Mouse (Mus musculus): Measurements from ENCODE around the gene Gm9507. TPM values are rescaled to one million over a fixed set of nuclear protein-coding genes. Genes with fewer than 3 reads are reported as not detected.
"Not testable (repeated sequence)": the region's sequence is repeated elsewhere in the genome, so short reads cannot be mapped to it uniquely, and the experiment has no call there.

The Gm9507 gene
- polyA plus RNA-seq, 1 experiment from 2014 or later, result not detected

DNA sequence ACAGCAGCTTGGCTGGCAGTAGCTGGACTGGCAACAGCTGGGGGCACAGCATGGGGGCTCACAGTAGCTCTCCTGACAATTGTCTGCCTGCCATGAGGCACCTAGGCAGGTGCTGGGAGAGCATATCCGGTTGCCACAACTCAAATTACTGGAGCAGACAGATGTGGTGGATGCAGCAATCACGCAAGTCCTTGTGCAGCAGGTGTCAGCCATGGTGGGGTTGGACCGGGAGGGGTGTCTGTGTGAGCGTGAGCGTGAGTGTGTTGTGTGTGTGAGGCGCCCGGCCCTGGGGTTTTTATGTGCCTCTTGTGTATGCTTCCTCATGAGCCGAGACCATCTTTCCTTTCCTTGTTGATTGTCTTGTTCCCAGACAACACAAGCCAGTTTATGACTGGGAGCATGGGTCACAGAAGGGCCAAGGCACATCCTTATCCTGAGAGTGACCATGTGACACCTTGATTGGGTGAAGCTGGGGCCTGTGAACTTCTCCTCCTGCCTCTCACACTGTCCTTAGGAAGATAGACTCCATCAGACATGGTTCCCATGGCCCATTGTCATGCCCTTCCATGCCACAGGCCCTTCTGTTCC is 12.6 kb downstream of the Gm9507 start, which contains the start of gene Gm19668:
Gene Gm19668, minus strand, starts transcription at position 213 of the 588 bp plus-strand sequence.
- WGBS, result 59% methylated on average over 8 of the region's 8 CpGs
- no peaks in the 10 kb centered on the region for H3K27me3 ChIP-seq (replicated peaks; ENCODE audit: insufficient read depth, low read length)
- H3K9ac ChIP-seq (replicated peaks; ENCODE audit: low read depth), result no peak within 1 kb of the TSS
- no peak within 1 kb of the TSS for H3K4me2 ChIP-seq (replicated peaks; ENCODE audit: low read depth, low read length)
- no peak within 1 kb of the TSS for H3K4me3 ChIP-seq (ENCODE audit: low read depth, low read length)
- no peak within 1 kb of the TSS for H3K27ac ChIP-seq (ENCODE audit: low read length)
- H3K9me3 ChIP-seq (ENCODE audit: low read length), result no peaks in the 10 kb centered on the region
- DNase-seq (ENCODE audit: low spot score), result no peak
- ATAC-seq, result no peak
- TF ChIP-seq EP300 (IDR thresholded peaks at IDR 0.05) (no peak), CTCF (IDR thresholded peaks at IDR 0.05) (no peak)
- no peaks in the 10 kb centered on the region for H3K36me3 ChIP-seq (ENCODE audit: insufficient read depth, low read length)
- no peaks in the 10 kb centered on the region; the same call in 1 of the 2 replicates for H3K4me1 ChIP-seq (ENCODE audit: insufficient read depth, low read depth, low read length)

DNA sequence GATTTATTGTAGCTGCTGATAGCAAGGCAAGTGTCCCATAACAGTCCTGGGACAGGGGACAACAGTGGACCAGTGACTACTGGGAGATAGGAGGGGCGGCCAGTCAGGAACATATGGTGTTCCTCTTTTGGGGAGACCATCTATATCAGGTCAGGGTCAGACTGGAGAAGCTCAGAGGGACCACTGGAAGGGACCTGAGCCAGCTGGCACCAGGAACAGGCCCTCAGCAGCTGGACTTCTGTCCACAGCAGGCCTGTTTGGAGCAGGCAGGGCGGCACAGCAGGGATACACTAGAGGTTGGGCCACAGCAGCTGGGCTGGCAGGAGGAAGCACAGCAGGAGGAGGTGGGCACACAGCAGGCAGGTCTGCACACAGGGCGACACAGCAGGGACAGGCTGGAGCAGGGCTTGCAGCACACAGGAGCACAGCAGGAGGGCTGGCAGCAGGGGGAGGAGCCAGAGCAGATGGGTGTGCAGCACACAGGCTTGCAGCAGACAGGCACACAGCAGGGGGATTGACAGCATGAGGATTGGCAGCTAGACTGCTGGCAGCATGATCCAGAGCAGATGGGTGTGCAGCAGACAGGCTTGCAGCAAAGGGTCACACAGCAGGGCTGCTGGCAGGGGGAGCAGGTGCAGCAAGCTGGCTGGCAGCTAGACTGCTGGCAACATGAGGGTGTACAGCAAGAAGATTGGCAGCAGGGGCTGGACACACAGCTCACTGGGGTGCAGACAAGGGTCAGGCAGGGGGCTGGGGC is 13.3 kb downstream of the Gm9507 start:
- WGBS, result 38% methylated on average over 3 of the region's 3 CpGs
- not testable (repeated sequence) for ATAC-seq; H3K4me1 ChIP-seq (ENCODE audit: insufficient read depth, low read depth, low read length); H3K27me3 ChIP-seq (replicated peaks; ENCODE audit: insufficient read depth, low read length); H3K9me3 ChIP-seq (ENCODE audit: low read length); H3K4me3 ChIP-seq (ENCODE audit: low read depth, low read length); H3K36me3 ChIP-seq (ENCODE audit: insufficient read depth, low read length); DNase-seq (ENCODE audit: low spot score); H3K9ac ChIP-seq (replicated peaks; ENCODE audit: low read depth); H3K4me2 ChIP-seq (replicated peaks; ENCODE audit: low read depth, low read length); H3K27ac ChIP-seq (ENCODE audit: low read length)

DNA sequence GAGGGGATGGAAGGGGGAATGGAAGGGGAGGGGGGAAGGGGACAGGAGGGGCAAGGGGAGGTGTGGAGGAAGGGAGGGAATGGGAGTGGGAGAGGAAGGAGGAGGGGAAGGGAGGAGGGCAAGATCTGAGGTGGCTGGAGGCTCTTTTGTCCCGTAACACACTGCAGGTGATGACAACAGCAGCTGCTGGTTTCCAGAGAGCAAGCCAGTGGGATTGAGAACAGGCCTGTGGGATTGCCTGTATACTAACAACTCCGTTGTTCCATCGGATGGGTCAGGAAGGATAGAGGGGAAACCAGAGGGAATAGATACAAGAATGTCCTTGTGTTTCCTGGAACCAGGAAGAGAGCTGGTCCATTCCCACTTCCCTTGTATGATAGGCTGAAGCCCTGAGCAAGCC is 14.0 kb downstream of the Gm9507 start:
- Histone ChIP-seq H3K4me2 (replicated peaks; ENCODE audit: low read depth, low read length) (no peak overlapping the region), H3K27me3 (replicated peaks; ENCODE audit: insufficient read depth, low read length) (no peaks in the 10 kb centered on the region), H3K4me3 (ENCODE audit: low read depth, low read length) (no peak overlapping the region), H3K9ac (replicated peaks; ENCODE audit: low read depth) (no peak overlapping the region), H3K9me3 (ENCODE audit: low read length) (no peaks in the 10 kb centered on the region), H3K4me1 (ENCODE audit: insufficient read depth, low read depth, low read length) (no peaks in the 10 kb centered on the region; the same call in 1 of the 2 replicates), H3K27ac (ENCODE audit: low read length) (no peak overlapping the region), H3K36me3 (ENCODE audit: insufficient read depth, low read length) (no peaks in the 10 kb centered on the region)
- ATAC-seq, result no peak
- DNase-seq (ENCODE audit: low spot score), result peak; percentile 6
- WGBS, result 6% methylated on average over 3 of the region's 3 CpGs
- TF ChIP-seq EP300 (IDR thresholded peaks at IDR 0.05) (no peak), CTCF (IDR thresholded peaks at IDR 0.05) (no peak)

DNA sequence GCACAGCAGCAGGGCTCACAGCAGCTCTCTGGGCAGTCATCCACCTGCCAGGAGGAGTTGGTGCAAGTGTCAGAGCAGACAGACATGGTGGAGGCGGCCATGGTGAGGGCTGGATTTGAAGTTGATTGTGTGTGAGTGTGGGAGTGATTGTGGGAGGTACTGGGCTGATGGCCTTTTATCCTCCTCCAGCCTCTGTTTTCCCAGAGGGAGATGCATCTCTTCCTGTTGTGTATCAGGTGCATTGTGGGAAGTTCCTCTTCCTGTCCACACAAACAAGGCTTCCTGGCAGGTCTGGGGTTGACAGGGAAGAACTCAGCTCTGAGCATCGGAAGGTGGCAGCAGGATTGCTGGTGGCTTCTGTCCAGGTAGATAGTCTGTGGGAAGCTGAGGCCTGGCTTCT is 16.7 kb downstream of the Gm9507 start, which contains the start of gene Gm9639:
Gene Gm9639, minus strand, starts transcription at position 101 of the 400 bp plus-strand sequence.
- TF ChIP-seq CTCF (IDR thresholded peaks at IDR 0.05) (no peak), EP300 (IDR thresholded peaks at IDR 0.05) (no peak)
- WGBS, result 45% methylated on average over 2 of the region's 2 CpGs
- Histone ChIP-seq H3K4me3 (ENCODE audit: low read depth, low read length) (no peak within 1 kb of the TSS), H3K9me3 (ENCODE audit: low read length) (no peaks in the 10 kb centered on the region), H3K27ac (ENCODE audit: low read length) (no peak within 1 kb of the TSS), H3K36me3 (ENCODE audit: insufficient read depth, low read length) (no peaks in the 10 kb centered on the region), H3K27me3 (replicated peaks; ENCODE audit: insufficient read depth, low read length) (no peaks in the 10 kb centered on the region), H3K9ac (replicated peaks; ENCODE audit: low read depth) (no peak within 1 kb of the TSS), H3K4me1 (ENCODE audit: insufficient read depth, low read depth, low read length) (no peaks in the 10 kb centered on the region; the same call in 1 of the 2 replicates), H3K4me2 (replicated peaks; ENCODE audit: low read depth, low read length) (no peak within 1 kb of the TSS)
- ATAC-seq, result no peak
- no peak for DNase-seq (ENCODE audit: low spot score)

DNA sequence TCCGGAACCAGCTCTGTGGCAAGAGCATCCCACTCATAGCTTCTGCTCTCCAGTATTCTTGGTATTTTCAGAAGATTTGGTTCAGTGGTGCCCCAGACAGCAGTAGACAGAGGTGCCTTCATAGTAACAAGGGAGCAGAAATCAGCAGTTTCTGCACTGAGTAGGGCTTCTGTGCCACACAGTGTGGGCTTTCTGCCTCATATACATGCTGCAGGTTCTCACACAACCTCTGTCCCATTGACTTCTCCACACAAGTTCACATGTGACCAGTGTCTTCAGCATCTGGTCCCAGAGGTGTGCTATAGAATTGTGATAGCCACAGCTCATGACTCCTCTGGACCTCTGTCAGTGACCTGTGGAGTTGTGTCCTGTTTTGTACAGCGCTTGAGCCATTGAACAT is 23.0 kb downstream of the Gm9507 start:
- Histone ChIP-seq H3K27me3 (replicated peaks; ENCODE audit: insufficient read depth, low read length) (no peaks in the 10 kb centered on the region), H3K36me3 (ENCODE audit: insufficient read depth, low read length) (no peaks in the 10 kb centered on the region), H3K27ac (ENCODE audit: low read length) (no peak overlapping the region), H3K4me1 (ENCODE audit: insufficient read depth, low read depth, low read length) (no peaks in the 10 kb centered on the region), H3K9ac (replicated peaks; ENCODE audit: low read depth) (no peak overlapping the region), H3K4me2 (replicated peaks; ENCODE audit: low read depth, low read length) (no peak overlapping the region), H3K4me3 (ENCODE audit: low read depth, low read length) (no peak overlapping the region), H3K9me3 (ENCODE audit: low read length) (no peaks in the 10 kb centered on the region)
- 75% methylated on average over 2 of the region's 2 CpGs for WGBS
- DNase-seq (ENCODE audit: low spot score) (no peak), ATAC-seq (no peak)
- TF ChIP-seq CTCF (IDR thresholded peaks at IDR 0.05), result no peak
- no peak for TF ChIP-seq EP300 (IDR thresholded peaks at IDR 0.05)

DNA sequence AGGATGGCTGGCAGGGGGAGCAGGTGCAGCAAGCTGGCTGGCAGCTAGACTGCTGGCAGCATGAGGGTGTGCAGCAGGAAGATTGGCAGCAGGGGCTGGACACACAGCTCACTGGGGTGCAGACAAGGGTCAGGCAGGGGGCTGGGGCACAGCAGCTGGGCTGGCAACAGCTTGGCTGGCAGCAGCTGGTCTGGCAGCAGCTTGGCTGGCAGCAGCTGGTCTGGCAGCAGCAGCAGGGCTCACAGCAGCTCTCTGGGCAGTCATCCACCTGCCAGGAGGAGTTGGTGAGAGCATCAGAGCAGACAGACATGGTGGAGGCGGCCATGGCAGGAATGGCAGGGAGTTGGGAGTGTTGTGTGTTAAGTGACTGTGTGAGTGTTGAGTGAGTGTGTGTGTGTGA is 23.8 kb downstream of the Gm9507 start, which contains the start of gene Gm7137:
Gene Gm7137, minus strand, starts transcription at position 325 of the 400 bp plus-strand sequence.
- H3K4me2 ChIP-seq (replicated peaks; ENCODE audit: low read depth, low read length); DNase-seq (ENCODE audit: low spot score); H3K27me3 ChIP-seq (replicated peaks; ENCODE audit: insufficient read depth, low read length); H3K4me3 ChIP-seq (ENCODE audit: low read depth, low read length); ATAC-seq; H3K9me3 ChIP-seq (ENCODE audit: low read length); H3K4me1 ChIP-seq (ENCODE audit: insufficient read depth, low read depth, low read length); H3K27ac ChIP-seq (ENCODE audit: low read length); H3K9ac ChIP-seq (replicated peaks; ENCODE audit: low read depth); H3K36me3 ChIP-seq (ENCODE audit: insufficient read depth, low read length): not testable (repeated sequence)
- WGBS, result 80% methylated on average over 1 of the region's 1 CpGs

DNA sequence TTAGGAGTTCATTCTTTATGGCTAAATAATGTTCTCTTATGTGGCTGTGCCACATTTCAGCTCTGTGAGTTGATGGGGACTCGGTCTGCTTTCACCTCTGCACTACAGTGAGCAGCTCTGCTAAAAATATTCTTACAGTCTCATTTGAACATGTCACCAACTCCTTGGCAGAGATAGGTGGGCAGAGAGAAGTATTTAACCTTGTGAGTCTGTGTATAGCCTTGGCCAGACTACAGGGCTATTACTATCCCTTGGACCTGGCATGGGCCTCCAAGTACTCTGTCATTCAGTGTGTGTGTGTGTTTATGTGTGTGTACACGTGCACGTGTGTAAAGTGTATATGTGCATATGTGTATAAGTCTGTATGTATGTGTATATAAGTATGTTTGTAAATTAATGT is 28.2 kb downstream of the Gm9507 start:
- H3K4me1 ChIP-seq (ENCODE audit: insufficient read depth, low read depth, low read length); DNase-seq (ENCODE audit: low spot score); H3K27me3 ChIP-seq (replicated peaks; ENCODE audit: insufficient read depth, low read length); H3K4me3 ChIP-seq (ENCODE audit: low read depth, low read length); H3K36me3 ChIP-seq (ENCODE audit: insufficient read depth, low read length); H3K27ac ChIP-seq (ENCODE audit: low read length); H3K9ac ChIP-seq (replicated peaks; ENCODE audit: low read depth); H3K4me2 ChIP-seq (replicated peaks; ENCODE audit: low read depth, low read length); ATAC-seq; H3K9me3 ChIP-seq (ENCODE audit: low read length): not testable (repeated sequence)
- 69% methylated on average over 1 of the region's 3 CpGs for WGBS

DNA sequence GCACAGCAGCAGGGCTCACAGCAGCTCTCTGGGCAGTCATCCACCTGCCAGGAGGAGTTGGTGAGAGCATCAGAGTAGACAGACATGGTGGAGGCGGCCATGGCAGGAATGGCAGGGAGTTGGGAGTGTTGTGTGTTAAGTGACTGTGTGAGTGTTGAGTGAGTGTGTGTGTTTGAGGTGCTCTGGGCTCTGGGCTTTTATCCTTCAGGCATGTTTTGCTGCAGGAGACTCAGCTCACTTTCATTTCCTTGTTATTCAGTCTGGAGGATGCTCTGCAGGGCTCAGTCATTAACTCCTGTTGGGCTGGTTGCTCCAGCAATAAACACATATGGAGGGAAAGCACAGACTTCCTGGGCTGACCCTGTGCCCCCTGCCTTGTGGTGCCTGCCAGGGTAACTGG is 29.2 kb downstream of the Gm9507 start, which contains the start of gene Gm3250:
Gene Gm3250, minus strand, starts transcription at position 101 of the 400 bp plus-strand sequence.
- not testable (repeated sequence) for DNase-seq (ENCODE audit: low spot score); H3K9me3 ChIP-seq (ENCODE audit: low read length); H3K4me2 ChIP-seq (replicated peaks; ENCODE audit: low read depth, low read length); H3K4me1 ChIP-seq (ENCODE audit: insufficient read depth, low read depth, low read length); H3K9ac ChIP-seq (replicated peaks; ENCODE audit: low read depth); ATAC-seq; H3K27me3 ChIP-seq (replicated peaks; ENCODE audit: insufficient read depth, low read length); H3K36me3 ChIP-seq (ENCODE audit: insufficient read depth, low read length); H3K27ac ChIP-seq (ENCODE audit: low read length); H3K4me3 ChIP-seq (ENCODE audit: low read depth, low read length)
- 40% methylated on average over 1 of the region's 1 CpGs for WGBS

DNA sequence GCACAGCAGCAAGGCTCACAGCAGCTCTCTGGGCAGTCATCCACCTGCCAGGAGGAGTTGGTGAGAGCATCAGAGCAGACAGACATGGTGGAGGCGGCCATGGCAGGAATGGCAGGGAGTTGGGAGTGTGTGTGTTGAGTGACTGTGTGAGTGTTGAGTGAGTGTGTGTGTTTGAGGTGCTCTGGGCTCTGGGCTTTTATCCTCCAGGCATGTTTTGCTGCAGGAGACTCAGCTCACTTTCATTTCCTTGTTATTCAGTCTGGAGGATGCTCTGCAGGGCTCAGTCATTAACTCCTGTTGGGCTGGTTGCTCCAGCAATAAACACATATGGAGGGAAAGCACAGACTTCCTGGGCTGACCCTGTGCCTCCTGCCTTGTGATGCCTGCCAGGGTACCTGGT is 34.8 kb downstream of the Gm9507 start, which contains the start of gene Gm7138:
Gene Gm7138, minus strand, starts transcription at position 101 of the 400 bp plus-strand sequence.
- H3K27ac ChIP-seq (ENCODE audit: low read length); H3K4me1 ChIP-seq (ENCODE audit: insufficient read depth, low read depth, low read length); DNase-seq (ENCODE audit: low spot score); H3K27me3 ChIP-seq (replicated peaks; ENCODE audit: insufficient read depth, low read length); H3K4me2 ChIP-seq (replicated peaks; ENCODE audit: low read depth, low read length); H3K4me3 ChIP-seq (ENCODE audit: low read depth, low read length); H3K9me3 ChIP-seq (ENCODE audit: low read length); ATAC-seq; H3K36me3 ChIP-seq (ENCODE audit: insufficient read depth, low read length); H3K9ac ChIP-seq (replicated peaks; ENCODE audit: low read depth): not testable (repeated sequence)
- 50% methylated on average over 1 of the region's 1 CpGs for WGBS
